Mouse (Mus musculus): Measurements from ENCODE around the gene Faiml. TPM values are rescaled to one million over a fixed set of nuclear protein-coding genes. Genes with fewer than 3 reads are reported as not detected.

The Faiml gene
- polyA plus RNA-seq (2015; fragmentation: Nextera tagmentation; extraction: Ambion mirVana): not detected in 2 replicates

DNA sequence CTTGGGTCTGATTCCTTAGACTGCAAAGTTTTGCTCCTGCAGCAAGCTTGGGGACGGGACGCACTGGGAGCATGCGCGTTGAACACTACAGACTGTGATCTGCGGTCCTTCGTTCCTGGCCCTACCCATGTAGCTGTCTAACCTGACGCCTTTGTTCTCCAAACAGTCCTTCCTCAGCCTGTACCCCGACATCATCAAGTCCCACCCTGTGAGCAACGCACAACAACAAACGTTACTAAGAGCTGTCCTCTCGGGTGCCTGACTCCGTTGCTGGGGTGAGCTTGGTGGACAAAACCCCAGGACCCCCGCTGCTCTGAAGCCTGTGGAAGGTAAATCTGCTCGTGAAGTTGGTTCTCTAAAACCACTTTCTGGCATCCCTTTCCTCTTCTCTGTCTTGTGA lies at the start of gene Faiml:
Gene Faiml (minus strand): TSS at position 101 of the 400 bp plus-strand sequence.
- no peak for ATAC-seq (replicated peaks)
- 85% methylated on average over 14 of the region's 14 CpGs for WGBS
- no peaks in the 10 kb centered on the region for H3K36me3 ChIP-seq

GRCm38 (mm10) chr9:99258891-99259290 lies 21.9 kb upstream of the Faiml start:
- Histone ChIP-seq H3K4me3 (no peak overlapping the region), H3K4me1 (no peaks in the 10 kb centered on the region), H3K9ac (replicated peaks) (no peak overlapping the region), H3K36me3 (peaks cover 68% of the 10 kb centered on the region), H3K4me2 (replicated peaks) (no peak overlapping the region), H3K27me3 (no peaks in the 10 kb centered on the region), H3K9me3 (no peaks in the 10 kb centered on the region), H3K27ac (replicated peaks) (no peak overlapping the region)
- ATAC-seq (replicated peaks): no peak
- 74% methylated on average over 5 of the region's 5 CpGs for WGBS

More for the DNA sequence above, at the start of gene Faiml:
- no peak within 1 kb of the TSS for H3K4me2 ChIP-seq (replicated peaks)
- no peak within 1 kb of the TSS for H3K27ac ChIP-seq (replicated peaks)
- H3K4me1 ChIP-seq: peaks cover under 1% of the 10 kb centered on the region; the same call in 1 of the 2 replicates
- no peak within 1 kb of the TSS for H3K9ac ChIP-seq (replicated peaks)
- H3K27me3 ChIP-seq: no peaks in the 10 kb centered on the region
- H3K9me3 ChIP-seq: no peaks in the 10 kb centered on the region
- H3K4me3 ChIP-seq: no peak within 1 kb of the TSS

- ATAC-seq (replicated peaks): no peak
- WGBS: 96% methylated on average over 3 of the region's 3 CpGs
- no peaks in the 10 kb centered on the region for H3K27me3 ChIP-seq
- H3K4me2 ChIP-seq (replicated peaks): no peak overlapping the region
- no peaks in the 10 kb centered on the region for H3K9me3 ChIP-seq
- no peaks in the 10 kb centered on the region for H3K4me1 ChIP-seq
- H3K4me3 ChIP-seq: no peak overlapping the region
- H3K9ac ChIP-seq (replicated peaks): no peak overlapping the region
- H3K27ac ChIP-seq (replicated peaks): no peak overlapping the region
- H3K36me3 ChIP-seq: peaks cover 49% of the 10 kb centered on the region
Measured at GRCm38 (mm10) chr9:99256821-99257220, 19.8 kb upstream of the Faiml start.

GRCm38 (mm10) chr9:99256206-99256605 lies 19.2 kb upstream of the Faiml start:
- H3K9ac ChIP-seq (replicated peaks): no peak overlapping the region
- H3K9me3 ChIP-seq: no peaks in the 10 kb centered on the region
- no peak for ATAC-seq (replicated peaks)
- H3K4me2 ChIP-seq (replicated peaks): no peak overlapping the region
- H3K4me3 ChIP-seq: no peak overlapping the region
- H3K27ac ChIP-seq (replicated peaks): no peak overlapping the region
- 95% methylated on average over 1 of the region's 1 CpGs for WGBS
- no peaks in the 10 kb centered on the region for H3K4me1 ChIP-seq
- peaks cover 49% of the 10 kb centered on the region for H3K36me3 ChIP-seq
- no peaks in the 10 kb centered on the region for H3K27me3 ChIP-seq

GRCm38 (mm10) chr9:99253861-99254260 lies 16.8 kb upstream of the Faiml start:
- no peak overlapping the region for H3K4me3 ChIP-seq
- 92% methylated on average over 10 of the region's 10 CpGs for WGBS
- no peak for ATAC-seq (replicated peaks)
- no peak overlapping the region for H3K4me2 ChIP-seq (replicated peaks)
- no peak overlapping the region for H3K9ac ChIP-seq (replicated peaks)
- no peaks in the 10 kb centered on the region for H3K27me3 ChIP-seq
- no peaks in the 10 kb centered on the region for H3K9me3 ChIP-seq
- H3K36me3 ChIP-seq: peaks cover 43% of the 10 kb centered on the region
- H3K27ac ChIP-seq (replicated peaks): no peak overlapping the region
- H3K4me1 ChIP-seq: no peaks in the 10 kb centered on the region

- peaks cover 31% of the 10 kb centered on the region for H3K4me1 ChIP-seq
- no peak for ATAC-seq (replicated peaks)
- H3K9me3 ChIP-seq: no peaks in the 10 kb centered on the region
- 94% methylated on average over 4 of the region's 4 CpGs for WGBS
- H3K36me3 ChIP-seq: no peaks in the 10 kb centered on the region; the same call in 1 of the 2 replicates
- no peak overlapping the region for H3K4me2 ChIP-seq (replicated peaks)
- no peaks in the 10 kb centered on the region for H3K27me3 ChIP-seq
- no peak overlapping the region for H3K4me3 ChIP-seq
- H3K27ac ChIP-seq (replicated peaks): no peak overlapping the region
- no peak overlapping the region for H3K9ac ChIP-seq (replicated peaks)
Measured at GRCm38 (mm10) chr9:99248906-99249305, 11.9 kb upstream of the Faiml start.

DNA sequence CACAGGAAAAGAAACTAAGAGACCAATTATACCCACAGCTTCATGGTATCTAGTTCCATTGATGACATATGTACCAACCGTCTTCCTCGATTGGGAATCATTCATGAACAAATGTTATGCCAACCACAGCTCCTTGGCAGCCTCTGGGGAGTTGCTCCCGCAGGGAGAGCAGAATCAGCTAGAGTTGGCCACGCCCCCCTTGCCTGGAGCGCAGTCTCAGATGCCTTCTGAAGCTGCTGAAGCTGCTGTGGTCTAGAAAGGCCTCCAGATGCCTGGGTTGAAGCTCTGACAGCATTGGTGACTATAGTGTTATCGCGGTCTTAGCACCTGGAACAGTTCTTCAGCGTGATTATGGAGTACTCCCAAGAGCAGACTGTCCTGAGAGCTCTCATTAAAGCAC lies 11.3 kb upstream of the Faiml start:
- Histone ChIP-seq H3K27me3 (no peaks in the 10 kb centered on the region), H3K9me3 (no peaks in the 10 kb centered on the region), H3K4me3 (no peak overlapping the region), H3K27ac (replicated peaks) (no peak overlapping the region), H3K9ac (replicated peaks) (no peak overlapping the region), H3K4me1 (peaks cover 32% of the 10 kb centered on the region), H3K36me3 (no peaks in the 10 kb centered on the region), H3K4me2 (replicated peaks) (no peak overlapping the region)
- no peak for ATAC-seq (replicated peaks)
- WGBS: 55% methylated on average over 8 of the region's 8 CpGs

- H3K9ac ChIP-seq (replicated peaks): peak overlapping the region; percentile 77
- ATAC-seq (replicated peaks): peak; percentile 15; the same call in 1 of the 2 replicates
- H3K36me3 ChIP-seq: no peaks in the 10 kb centered on the region
- H3K4me2 ChIP-seq (replicated peaks): peak overlapping the region; percentile 59
- H3K4me3 ChIP-seq: peak overlapping the region; percentile 74
- H3K27me3 ChIP-seq: no peaks in the 10 kb centered on the region
- peaks cover 40% of the 10 kb centered on the region for H3K4me1 ChIP-seq
- H3K27ac ChIP-seq (replicated peaks): peak overlapping the region; percentile 82
- under 1% methylated on average over 10 of the region's 10 CpGs for WGBS
- H3K9me3 ChIP-seq: no peaks in the 10 kb centered on the region
Measured at GRCm38 (mm10) chr9:99243895-99244293, 6.9 kb upstream of the Faiml start.

DNA sequence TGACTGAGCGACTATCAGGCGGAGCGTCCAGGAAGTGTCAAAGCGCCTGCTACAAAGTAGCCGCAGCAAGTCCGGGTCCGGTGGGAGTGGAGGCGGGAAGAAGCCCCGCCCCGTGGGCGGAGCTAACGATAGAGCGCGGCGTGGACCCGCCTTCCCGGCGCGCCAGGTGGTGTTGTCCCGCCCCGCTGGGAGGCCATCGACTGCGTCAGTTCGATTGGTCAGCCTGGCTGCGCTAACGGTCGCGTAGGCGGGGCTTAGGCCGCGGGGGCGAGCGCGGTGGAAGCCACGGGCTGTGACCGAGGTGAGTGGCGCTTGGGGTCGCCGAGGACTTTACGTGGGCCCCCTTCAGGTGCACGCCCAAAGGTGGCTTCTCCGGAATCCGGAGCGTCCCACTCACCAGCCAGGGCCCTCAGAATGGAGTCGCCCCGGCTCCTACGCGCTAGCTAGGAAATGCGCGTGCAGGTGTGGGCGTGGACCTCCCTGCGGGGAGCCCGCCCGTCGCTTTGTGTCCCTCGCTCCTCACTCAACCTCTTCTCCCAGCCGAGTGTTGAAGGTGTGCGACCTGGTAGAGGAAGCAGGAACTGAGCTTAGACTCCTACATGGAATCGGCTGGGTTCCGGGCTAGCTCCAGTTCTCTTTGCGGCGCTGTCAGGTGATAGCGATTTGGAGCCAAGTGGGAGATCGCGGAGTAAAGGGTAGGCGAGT lies 6.3 kb upstream of the Faiml start, which contains the start of gene Cep70:
Gene Cep70 (plus strand): TSS at position 178 of the 705 bp plus-strand sequence.
- peak within 1 kb of the TSS; percentile 82 for H3K27ac ChIP-seq (replicated peaks)
- no peaks in the 10 kb centered on the region for H3K9me3 ChIP-seq
- ATAC-seq (replicated peaks): peak; percentile 94
- H3K9ac ChIP-seq (replicated peaks): peak within 1 kb of the TSS; percentile 77
- peaks cover 40% of the 10 kb centered on the region for H3K4me1 ChIP-seq
- H3K27me3 ChIP-seq: no peaks in the 10 kb centered on the region
- WGBS: under 1% methylated on average over 66 of the region's 66 CpGs
- no peaks in the 10 kb centered on the region for H3K36me3 ChIP-seq
- peak within 1 kb of the TSS; percentile 74 for H3K4me3 ChIP-seq
- H3K4me2 ChIP-seq (replicated peaks): peak within 1 kb of the TSS; percentile 59

DNA sequence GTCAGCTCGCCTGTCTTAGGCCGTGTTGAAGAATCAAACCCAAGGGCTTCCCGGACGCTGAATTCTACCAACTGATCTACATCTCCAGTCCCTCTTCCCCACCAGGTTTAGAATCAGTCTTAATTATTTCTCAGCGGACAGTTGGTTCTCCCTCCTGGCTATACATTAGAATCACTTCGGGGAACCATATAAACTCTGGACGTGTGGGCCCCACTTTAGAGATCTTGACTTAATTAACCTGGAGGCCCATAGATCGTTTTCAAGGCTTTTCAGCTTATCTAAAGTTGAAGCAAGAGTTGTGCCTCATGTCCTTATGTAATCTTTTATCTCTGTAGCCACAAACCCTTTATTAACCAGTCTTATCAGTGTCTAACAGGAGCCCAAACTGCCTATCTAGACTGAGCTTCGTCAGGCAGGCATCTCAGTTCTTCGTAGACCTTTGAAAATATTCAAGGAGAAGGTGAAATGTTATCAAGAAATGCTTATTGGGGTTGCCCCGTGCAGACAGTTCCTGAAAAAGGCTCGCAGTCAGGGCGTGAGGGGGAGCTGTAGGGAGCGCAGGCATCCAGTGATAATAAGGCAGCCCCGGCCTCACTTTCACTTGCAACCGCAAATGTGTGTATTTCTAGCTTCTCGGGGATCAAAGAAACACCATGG lies 5.6 kb upstream of the Faiml start:
- H3K4me1 ChIP-seq: peaks cover 38% of the 10 kb centered on the region
- H3K9me3 ChIP-seq: no peaks in the 10 kb centered on the region
- no peaks in the 10 kb centered on the region for H3K36me3 ChIP-seq
- H3K4me3 ChIP-seq: peak overlapping the region; percentile 74
- peak overlapping the region; percentile 82; the same call in 1 of the 2 replicates for H3K27ac ChIP-seq (replicated peaks)
- peak; percentile 78 for ATAC-seq (replicated peaks)
- WGBS: 7% methylated on average over 17 of the region's 17 CpGs
- H3K27me3 ChIP-seq: no peaks in the 10 kb centered on the region
- peak overlapping the region; percentile 59 for H3K4me2 ChIP-seq (replicated peaks)
- peak overlapping the region; percentile 77 for H3K9ac ChIP-seq (replicated peaks)

GRCm38 (mm10) chr9:99242035-99242434 lies 5.0 kb upstream of the Faiml start:
- H3K9ac ChIP-seq (replicated peaks): no peak overlapping the region
- 3% methylated on average over 7 of the region's 7 CpGs for WGBS
- no peak overlapping the region for H3K4me3 ChIP-seq
- no peak overlapping the region for H3K27ac ChIP-seq (replicated peaks)
- H3K36me3 ChIP-seq: no peaks in the 10 kb centered on the region
- H3K27me3 ChIP-seq: no peaks in the 10 kb centered on the region
- H3K9me3 ChIP-seq: no peaks in the 10 kb centered on the region
- ATAC-seq (replicated peaks): no peak; the same call in 1 of the 2 replicates
- no peak overlapping the region for H3K4me2 ChIP-seq (replicated peaks)
- H3K4me1 ChIP-seq: peaks cover 34% of the 10 kb centered on the region

DNA sequence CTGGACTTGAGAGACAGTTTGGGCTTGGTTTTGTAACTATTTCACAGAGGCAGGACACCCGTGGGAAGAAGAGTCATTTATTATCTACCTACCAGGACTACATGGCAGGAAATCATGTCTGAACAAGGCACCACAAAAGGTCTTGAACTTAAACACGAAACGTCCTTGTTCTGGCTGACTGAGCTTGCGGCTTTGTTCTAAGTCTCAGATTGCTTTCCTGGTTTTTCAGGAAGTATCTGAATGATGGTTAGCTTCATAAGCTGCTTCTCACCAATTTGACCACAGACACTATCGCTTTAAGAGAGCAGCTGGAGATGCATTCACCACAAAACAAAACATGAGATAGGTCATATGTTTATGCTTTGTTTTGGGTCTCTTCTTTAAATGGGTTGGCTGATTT lies 3.5 kb upstream of the Faiml start:
- Histone ChIP-seq H3K27me3 (no peaks in the 10 kb centered on the region), H3K9ac (replicated peaks) (no peak overlapping the region), H3K4me2 (replicated peaks) (no peak overlapping the region), H3K9me3 (no peaks in the 10 kb centered on the region), H3K27ac (replicated peaks) (no peak overlapping the region), H3K4me1 (peaks cover 26% of the 10 kb centered on the region), H3K36me3 (no peaks in the 10 kb centered on the region), H3K4me3 (no peak overlapping the region)
- ATAC-seq (replicated peaks): no peak
- WGBS: 87% methylated on average over 5 of the region's 5 CpGs
